Mouse (Mus musculus) T-cell, adult 2 months (primary cell): ENCODE results near the gene Smoc1.

Source experiments
- DNase-seq: peaks from one replicate; pipeline ENCODE4 v3.0.0; 2022; ENCODE audit warnings: low spot score

Gene Smoc1

GRCm38 (mm10) chr12:81131114-81131513 is 104.5 kb downstream of the Smoc1 start:
- DNase-seq, result no peak

- no peak for DNase-seq
Observed at GRCm38 (mm10) chr12:81133055-81133665, 106.6 kb downstream of the Smoc1 start.

DNA sequence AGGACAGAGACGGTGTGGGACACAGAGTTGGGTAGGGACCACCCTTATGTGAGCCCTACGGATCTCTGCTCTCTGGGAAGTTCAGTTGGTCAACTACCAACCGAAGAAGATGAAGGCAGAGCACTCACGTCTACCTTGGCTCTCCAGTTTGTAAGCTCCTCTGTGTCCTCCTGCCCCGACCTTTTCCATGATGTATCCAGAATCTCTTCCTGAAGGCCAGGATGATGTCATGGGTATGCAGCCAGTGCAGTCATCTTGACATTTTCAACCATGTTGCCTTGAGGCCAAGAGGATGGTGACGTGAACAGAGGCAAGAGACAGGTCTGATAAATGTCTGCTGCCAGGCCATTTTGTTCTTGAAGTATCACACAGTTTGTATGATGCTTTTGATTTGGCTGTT is 111.6 kb downstream of the Smoc1 start:
- DNase-seq, result no peak

- DNase-seq, result no peak
Observed at GRCm38 (mm10) chr12:81139463-81139862, 112.9 kb downstream of the Smoc1 start.

DNA sequence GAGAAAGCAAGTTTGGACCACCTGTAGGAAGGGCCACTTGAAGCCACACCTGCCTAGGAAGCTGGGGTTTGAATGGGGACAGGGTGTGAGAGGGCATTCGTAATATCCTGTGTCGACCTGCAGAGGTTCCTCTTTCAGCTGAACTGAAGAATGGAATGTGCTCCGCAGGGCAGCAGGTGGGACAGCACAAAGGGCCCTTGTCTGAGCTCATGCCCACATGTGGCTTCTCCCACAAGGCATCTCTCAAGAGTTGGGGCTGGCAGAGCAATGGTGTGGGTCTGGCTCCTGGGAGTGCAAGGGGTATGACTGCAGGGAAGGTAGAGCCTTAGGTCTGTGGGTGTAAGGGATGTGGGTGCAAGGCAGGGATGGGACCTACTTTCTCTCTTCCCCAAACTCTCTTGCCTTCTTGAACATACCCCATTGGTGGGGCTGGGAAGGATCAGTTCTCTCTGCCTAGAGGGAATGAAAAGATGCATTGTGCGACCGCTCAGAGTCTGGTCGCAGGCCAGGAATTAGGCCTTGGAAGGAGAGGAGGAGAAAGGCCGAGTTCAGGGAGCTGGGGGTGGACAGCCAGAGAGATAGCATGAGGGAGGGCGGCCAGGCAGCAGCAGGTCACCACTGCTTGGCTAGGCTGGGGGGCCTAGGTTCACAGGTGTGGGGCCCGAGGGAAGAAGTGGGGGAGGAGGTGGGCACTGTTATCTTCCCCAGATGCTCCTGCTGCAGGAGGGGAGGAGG is 114.2 kb downstream of the Smoc1 start:
- no peak for DNase-seq

DNA sequence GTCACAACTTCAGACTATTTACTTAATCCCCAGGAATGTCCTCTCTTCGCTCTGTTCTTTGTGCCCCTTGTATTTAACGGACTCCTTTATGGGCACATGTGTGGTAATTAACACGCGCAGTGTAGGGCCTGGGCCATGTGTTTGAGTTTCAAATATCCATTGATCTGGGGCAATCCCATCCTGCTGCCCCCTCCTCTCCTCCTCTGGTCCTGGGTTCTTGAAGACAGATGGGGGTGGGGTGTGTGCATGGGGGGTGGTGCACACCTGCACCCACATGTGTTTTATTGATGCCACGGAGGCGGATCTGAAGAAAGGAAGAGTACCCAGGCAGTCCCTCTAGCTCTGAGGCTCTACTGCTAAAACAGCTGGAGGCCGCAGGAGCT is 114.7 kb downstream of the Smoc1 start:
- no peak for DNase-seq

GRCm38 (mm10) chr12:81142231-81142630 is 115.6 kb downstream of the Smoc1 start:
- DNase-seq, result no peak

- no peak for DNase-seq
Observed at GRCm38 (mm10) chr12:81144201-81144600, 117.6 kb downstream of the Smoc1 start.

DNA sequence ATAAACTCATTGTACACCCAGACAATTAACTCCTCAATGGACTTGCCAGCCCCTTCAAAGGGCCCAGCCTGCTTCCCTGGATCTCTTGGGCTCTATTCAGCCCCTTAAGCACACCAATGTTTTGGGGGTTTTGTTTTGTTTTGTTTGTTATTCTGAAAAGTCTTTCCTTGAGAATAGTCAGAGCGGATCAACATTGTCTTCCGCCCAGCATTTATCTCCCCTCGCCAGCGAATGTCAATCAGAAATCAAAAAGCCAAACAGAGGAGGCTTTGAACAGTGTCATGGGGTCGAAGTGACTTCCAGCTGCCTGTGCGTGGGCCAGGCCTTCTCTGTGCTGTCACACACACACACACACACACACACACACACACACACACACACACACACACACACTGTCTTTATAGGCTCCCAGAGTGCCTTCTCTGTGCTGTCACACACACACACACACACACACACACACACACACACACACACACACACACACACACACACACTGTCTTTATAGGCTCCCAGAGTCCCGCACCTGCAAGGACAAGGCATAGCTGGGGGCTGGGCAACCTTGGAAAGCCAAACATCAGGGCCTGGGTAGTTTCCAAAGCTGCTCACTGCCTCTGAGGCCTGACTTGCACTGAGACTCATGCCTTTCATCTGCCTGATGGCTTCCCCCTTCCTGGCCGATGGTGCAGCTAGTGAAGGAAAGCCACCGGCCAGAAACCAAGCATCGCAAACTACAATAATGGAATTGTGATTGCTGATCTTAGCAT is 120.0 kb downstream of the Smoc1 start:
- no peak for DNase-seq

DNA sequence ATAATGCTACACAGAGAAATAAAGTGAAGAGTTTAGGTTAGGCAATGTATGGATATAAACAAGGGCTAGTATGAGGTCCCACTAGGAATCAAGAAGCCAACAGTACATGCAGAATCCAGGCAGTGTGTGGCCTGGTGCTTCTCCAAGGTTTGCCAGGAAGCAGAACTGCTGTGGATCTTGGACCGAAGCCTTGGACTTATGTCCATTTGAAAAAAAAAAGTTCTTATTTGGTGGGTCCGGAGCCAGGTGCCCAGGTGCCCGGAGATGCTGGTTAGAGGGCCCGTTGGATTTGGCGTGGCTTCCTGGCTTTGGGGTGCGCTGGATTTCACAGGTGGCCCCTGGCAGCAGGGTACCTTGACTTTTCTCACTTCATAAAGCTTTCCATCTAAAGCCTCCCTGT is 121.3 kb downstream of the Smoc1 start:
- DNase-seq, result no peak

GRCm38 (mm10) chr12:81150917-81151316 is 124.3 kb downstream of the Smoc1 start:
- no peak for DNase-seq

DNA sequence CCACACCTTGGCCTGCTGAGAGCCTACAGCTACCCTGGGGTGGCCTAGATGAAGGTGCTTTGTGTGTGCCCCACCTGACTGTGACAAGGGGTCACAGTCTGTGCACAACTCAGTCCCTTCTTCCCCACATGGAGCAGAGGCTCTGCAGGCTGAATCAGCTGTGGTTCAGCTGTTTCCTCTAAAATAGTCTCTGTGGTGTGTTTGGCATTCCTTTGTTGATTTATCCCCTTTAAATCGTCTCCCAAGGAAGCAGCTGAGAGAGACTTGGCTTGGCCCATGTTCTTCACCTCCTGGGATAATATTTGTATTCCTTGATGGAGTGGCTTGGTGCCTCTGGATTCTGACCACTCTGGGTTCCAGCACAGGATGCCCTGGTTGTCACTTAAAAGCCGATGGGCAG is 125.5 kb downstream of the Smoc1 start:
- no peak for DNase-seq

- DNase-seq, result no peak
Observed at GRCm38 (mm10) chr12:81155675-81156074, 129.1 kb downstream of the Smoc1 start.

GRCm38 (mm10) chr12:81156841-81157240 is 130.2 kb downstream of the Smoc1 start:
- DNase-seq, result no peak

- DNase-seq, result no peak
Observed at GRCm38 (mm10) chr12:81159947-81160346, 133.3 kb downstream of the Smoc1 start.

- no peak for DNase-seq
Observed at GRCm38 (mm10) chr12:81160425-81160824, 133.8 kb downstream of the Smoc1 start.

DNA sequence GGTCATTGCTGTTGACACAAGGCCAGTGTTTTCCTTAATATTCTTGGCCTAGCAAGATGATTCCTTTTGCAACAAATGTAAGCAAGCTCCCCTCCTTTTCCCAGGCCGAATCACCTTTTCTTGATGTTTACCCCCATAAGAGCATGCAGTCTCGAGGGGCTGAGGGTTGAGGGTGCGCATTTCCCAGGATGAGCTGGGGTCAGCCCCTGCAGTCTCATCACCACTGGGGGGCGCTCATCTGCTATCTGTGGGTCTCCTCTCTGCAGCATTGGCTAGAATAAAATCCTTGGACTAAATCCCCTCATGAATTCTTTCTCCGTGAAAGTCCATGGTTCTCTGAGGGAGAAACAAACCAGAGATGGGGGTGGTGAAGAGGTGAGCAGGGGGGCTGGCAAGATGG is 134.2 kb downstream of the Smoc1 start:
- DNase-seq, result no peak

DNA sequence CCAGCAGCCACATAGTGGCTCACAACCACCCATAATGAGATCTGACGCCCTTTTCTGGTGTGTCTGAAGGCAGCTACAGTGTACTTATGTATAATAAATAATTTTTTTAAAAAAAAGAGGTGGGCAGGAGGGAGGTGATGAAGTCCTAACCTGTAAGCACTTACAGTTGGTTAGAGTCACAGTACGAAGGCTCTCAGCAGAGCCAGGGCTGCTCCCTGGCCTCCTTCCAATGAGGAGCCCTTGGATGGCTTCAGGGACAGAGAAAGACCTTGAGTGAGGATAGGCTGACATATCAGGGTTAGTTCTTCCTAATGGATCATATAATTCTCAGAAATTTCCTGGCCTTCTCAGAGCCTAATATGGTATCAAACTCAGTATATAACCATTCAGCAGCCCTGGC is 134.7 kb downstream of the Smoc1 start:
- no peak for DNase-seq

GRCm38 (mm10) chr12:81163131-81163530 is 136.5 kb downstream of the Smoc1 start:
- no peak for DNase-seq

DNA sequence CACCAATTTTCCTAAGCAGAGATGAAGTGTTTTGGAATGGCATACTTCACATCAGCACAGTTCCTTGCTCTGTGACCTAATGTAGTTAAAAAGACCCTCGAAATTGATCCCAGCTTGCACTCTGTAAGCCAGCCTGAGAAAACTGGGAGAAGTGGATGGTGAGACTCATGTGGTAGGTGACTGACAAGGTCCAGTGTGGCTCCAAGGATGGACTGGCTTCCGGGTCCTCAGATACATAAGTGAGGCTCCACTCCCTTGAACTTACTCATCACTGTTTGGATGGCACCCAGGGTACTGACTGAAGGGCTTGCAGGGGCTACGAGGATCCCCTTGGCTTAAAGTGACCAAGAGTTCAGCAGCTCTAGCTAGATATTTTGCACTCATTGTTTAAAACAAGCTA is 137.0 kb downstream of the Smoc1 start:
- no peak for DNase-seq

GRCm38 (mm10) chr12:81166092-81166491 is 139.5 kb downstream of the Smoc1 start:
- DNase-seq, result no peak

DNA sequence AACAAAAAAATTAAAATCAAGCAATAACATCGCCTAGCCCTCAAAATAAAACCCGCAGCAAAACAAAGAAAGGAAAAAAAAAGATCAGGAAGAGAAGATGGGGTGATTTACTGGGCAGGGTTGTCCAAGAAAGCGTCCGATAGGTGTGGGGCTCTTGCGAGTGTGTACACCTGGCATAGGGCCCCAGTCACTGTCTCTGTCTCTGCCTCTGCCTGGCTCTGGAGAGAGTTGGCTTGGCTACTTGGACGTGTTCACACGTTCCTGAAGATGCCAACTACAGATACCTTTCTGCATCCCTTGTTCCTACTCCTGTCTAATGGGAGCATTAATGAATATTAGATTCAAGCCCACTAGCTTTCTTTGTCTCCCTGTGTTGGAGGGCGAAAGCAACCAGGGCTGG is 140.0 kb downstream of the Smoc1 start:
- no peak for DNase-seq

DNA sequence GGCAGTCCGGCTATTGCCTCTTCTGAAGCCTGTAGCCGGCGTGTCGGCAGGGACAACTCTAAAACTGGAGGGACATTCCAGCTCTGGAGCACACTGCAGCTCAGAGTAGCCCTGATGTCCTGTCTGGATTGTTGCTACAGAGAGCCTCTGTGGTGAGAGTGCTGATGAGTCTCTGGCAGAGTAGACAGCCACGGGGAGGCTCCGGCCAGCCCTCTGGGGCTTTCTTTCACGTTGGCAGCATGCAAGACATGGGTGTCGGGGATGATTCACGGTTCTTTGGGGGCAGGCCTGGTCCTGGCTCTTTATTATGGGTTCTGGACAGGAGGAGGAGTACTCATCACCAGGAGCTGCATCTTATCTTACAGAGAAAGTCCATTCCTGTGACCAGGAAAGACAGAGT is 140.5 kb downstream of the Smoc1 start:
- DNase-seq, result no peak
